Mouse (Mus musculus) limb, embryonic 15.5 days (tissue): Measurements from ENCODE around the gene 1700067K01Rik. TPM values are rescaled to one million over a fixed set of nuclear protein-coding genes. Genes with fewer than 3 reads are reported as not detected.

ENCODE experiments used
- ATAC-seq: fragments of 200-750 bp; cut with Nextera tagmentation; 2 replicates; pipeline ENCODE4 v1.8.0; 2017; ENCODE audit warnings: low read depth, moderate TSS enrichment; ENCODE audit not compliant: insufficient number of reproducible peaks, low FRiP score, low TSS enrichment
- H3K27ac ChIP-seq: fragments of 300-500 bp; sonication (generic); 2 replicates; pipeline ENCODE4 v1.5.1; 2015; ENCODE audit warnings: moderate library complexity, mild to moderate bottlenecking, inconsistent platforms
- H3K27me3 ChIP-seq: fragments of 300-500 bp; sonication (generic); 2 replicates; pipeline ENCODE4 v1.6.1; 2015; ENCODE audit warnings: inconsistent platforms
- H3K36me3 ChIP-seq: fragments of 300-500 bp; sonication (generic); 2 replicates; pipeline ENCODE4 v1.6.1; 2015; ENCODE audit warnings: inconsistent platforms
- H3K4me1 ChIP-seq: fragments of 300-500 bp; sonication (generic); 2 replicates; pipeline ENCODE4 v1.6.1; 2015; ENCODE audit warnings: inconsistent platforms
- H3K4me2 ChIP-seq: fragments of 300-500 bp; sonication (generic); 2 replicates; pipeline ENCODE4 v1.6.1; 2015; ENCODE audit warnings: mild to moderate bottlenecking, inconsistent platforms
- H3K4me3 ChIP-seq: fragments of 300-500 bp; sonication (generic); 2 replicates; pipeline ENCODE4 v1.5.1; 2015; ENCODE audit warnings: mild to moderate bottlenecking, inconsistent platforms
- H3K9ac ChIP-seq: fragments of 300-500 bp; sonication (generic); 2 replicates; pipeline ENCODE4 v1.6.1; 2015; ENCODE audit warnings: inconsistent platforms
- H3K9me3 ChIP-seq: fragments of 300-500 bp; sonication (generic); 2 replicates; pipeline ENCODE4 v1.6.1; 2016; ENCODE audit warnings: inconsistent platforms
- WGBS: fragments of 180-500 bp; shearing (Covaris S2); methylation state at CpG from one replicate; pipeline ENCODE4 v1.1.7; 2015; 5-methylcytosine and 5-hydroxymethylcytosine counted together
- polyA plus RNA-seq: library from polyadenylated mRNA; unstranded; fragments of >200 nt; fragmentation: Nextera tagmentation; extraction: Ambion mirVana; gene quantifications from 2 replicates; pipeline ENCODE4 v1.2.1, GENCODE M21; 2015

1700067K01Rik gene
- polyA plus RNA-seq, 1 experiment from 2014 or later, result 1.00 TPM

- peak within 1 kb of the TSS; percentile 19; the same call in 1 of the 2 replicates for H3K4me2 ChIP-seq
Observed at GRCm38 (mm10) chr8:84021096-84021495, 19.8 kb downstream of the 1700067K01Rik start, which contains the start of gene Palm3. Gene Palm3, plus strand, starts transcription at chr8:84021471.

GRCm38 (mm10) chr8:84021569-84021968 lies 20.3 kb downstream of the 1700067K01Rik start:
- Histone ChIP-seq H3K4me3 (no peak overlapping the region; the same call in 1 of the 2 replicates), H3K4me1 (peaks cover 28% of the 10 kb centered on the region), H3K27ac (no peak overlapping the region), H3K9me3 (no peaks in the 10 kb centered on the region), H3K4me2 (peak overlapping the region; percentile 19; the same call in 1 of the 2 replicates), H3K27me3 (peaks cover 28% of the 10 kb centered on the region), H3K36me3 (no peaks in the 10 kb centered on the region), H3K9ac (no peak overlapping the region)
- WGBS, result 48% methylated on average over 12 of the region's 12 CpGs
- no peak for ATAC-seq

More at GRCm38 (mm10) chr8:84021096-84021495, 19.8 kb downstream of the 1700067K01Rik start, which contains the start of gene Palm3:
- no peak within 1 kb of the TSS for H3K27ac ChIP-seq
- ATAC-seq, result no peak
- peaks cover 25% of the 10 kb centered on the region for H3K27me3 ChIP-seq
- peaks cover 23% of the 10 kb centered on the region for H3K4me1 ChIP-seq
- H3K9me3 ChIP-seq, result no peaks in the 10 kb centered on the region
- no peak within 1 kb of the TSS for H3K9ac ChIP-seq
- H3K36me3 ChIP-seq, result no peaks in the 10 kb centered on the region
- no peak within 1 kb of the TSS; the same call in 1 of the 2 replicates for H3K4me3 ChIP-seq
- WGBS, result 12% methylated on average over 16 of the region's 18 CpGs

- ATAC-seq, result no peak
- Histone ChIP-seq H3K4me3 (no peak overlapping the region), H3K9ac (no peak overlapping the region), H3K4me1 (peaks cover 36% of the 10 kb centered on the region), H3K4me2 (no peak overlapping the region), H3K9me3 (no peaks in the 10 kb centered on the region), H3K36me3 (no peaks in the 10 kb centered on the region), H3K27me3 (peaks cover 43% of the 10 kb centered on the region), H3K27ac (no peak overlapping the region)
- 14% methylated on average over 5 of the region's 5 CpGs for WGBS
Observed at GRCm38 (mm10) chr8:84023085-84023484, 21.8 kb downstream of the 1700067K01Rik start.

GRCm38 (mm10) chr8:84023631-84024030 lies 22.3 kb downstream of the 1700067K01Rik start:
- Histone ChIP-seq H3K4me2 (no peak overlapping the region), H3K9ac (no peak overlapping the region), H3K4me1 (peaks cover 36% of the 10 kb centered on the region), H3K27ac (no peak overlapping the region), H3K27me3 (peaks cover 47% of the 10 kb centered on the region), H3K4me3 (no peak overlapping the region), H3K9me3 (no peaks in the 10 kb centered on the region), H3K36me3 (no peaks in the 10 kb centered on the region)
- no peak for ATAC-seq
- WGBS, result 54% methylated on average over 1 of the region's 1 CpGs

- 20% methylated on average over 10 of the region's 10 CpGs for WGBS
- H3K27me3 ChIP-seq, result peaks cover 50% of the 10 kb centered on the region
Observed at GRCm38 (mm10) chr8:84024171-84024570, 22.9 kb downstream of the 1700067K01Rik start.

GRCm38 (mm10) chr8:84025863-84026262 lies 24.6 kb downstream of the 1700067K01Rik start:
- Histone ChIP-seq H3K9ac (peak overlapping the region; percentile 31; the same call in 1 of the 2 replicates), H3K9me3 (no peaks in the 10 kb centered on the region), H3K27me3 (peaks cover 42% of the 10 kb centered on the region), H3K4me1 (peaks cover 36% of the 10 kb centered on the region), H3K4me3 (peak overlapping the region; percentile 49), H3K27ac (no peak overlapping the region), H3K36me3 (no peaks in the 10 kb centered on the region), H3K4me2 (peak overlapping the region; percentile 90)
- ATAC-seq, result peak; percentile 66
- under 1% methylated on average over 40 of the region's 41 CpGs for WGBS

More at GRCm38 (mm10) chr8:84024171-84024570, 22.9 kb downstream of the 1700067K01Rik start:
- no peak overlapping the region for H3K4me3 ChIP-seq
- no peak overlapping the region for H3K9ac ChIP-seq
- no peaks in the 10 kb centered on the region for H3K9me3 ChIP-seq
- H3K4me2 ChIP-seq, result no peak overlapping the region
- no peak for ATAC-seq
- peaks cover 36% of the 10 kb centered on the region for H3K4me1 ChIP-seq
- H3K36me3 ChIP-seq, result no peaks in the 10 kb centered on the region
- H3K27ac ChIP-seq, result no peak overlapping the region

- Histone ChIP-seq H3K27me3 (peaks cover 31% of the 10 kb centered on the region), H3K27ac (no peak overlapping the region), H3K9ac (no peak overlapping the region), H3K4me1 (peaks cover 27% of the 10 kb centered on the region), H3K9me3 (no peaks in the 10 kb centered on the region), H3K4me3 (no peak overlapping the region), H3K4me2 (no peak overlapping the region), H3K36me3 (no peaks in the 10 kb centered on the region)
- no peak for ATAC-seq
- 13% methylated on average over 10 of the region's 10 CpGs for WGBS
Observed at GRCm38 (mm10) chr8:84027449-84027848, 26.1 kb downstream of the 1700067K01Rik start.

- H3K9ac ChIP-seq, result no peak overlapping the region
- no peak for ATAC-seq
- no peak overlapping the region for H3K4me2 ChIP-seq
- H3K27ac ChIP-seq, result no peak overlapping the region
- no peaks in the 10 kb centered on the region for H3K36me3 ChIP-seq
- peaks cover 33% of the 10 kb centered on the region for H3K27me3 ChIP-seq
- H3K4me1 ChIP-seq, result peaks cover 19% of the 10 kb centered on the region
- no peaks in the 10 kb centered on the region for H3K9me3 ChIP-seq
- H3K4me3 ChIP-seq, result no peak overlapping the region
- 83% methylated on average over 5 of the region's 5 CpGs for WGBS
Observed at GRCm38 (mm10) chr8:84029272-84029671, 28.0 kb downstream of the 1700067K01Rik start.

- 70% methylated on average over 4 of the region's 4 CpGs for WGBS
- Histone ChIP-seq H3K9me3 (no peaks in the 10 kb centered on the region), H3K4me1 (no peaks in the 10 kb centered on the region), H3K4me3 (no peak overlapping the region), H3K36me3 (no peaks in the 10 kb centered on the region), H3K4me2 (no peak overlapping the region), H3K27ac (no peak overlapping the region), H3K9ac (no peak overlapping the region), H3K27me3 (peaks cover 19% of the 10 kb centered on the region; the same call in 1 of the 2 replicates)
- no peak for ATAC-seq
Observed at GRCm38 (mm10) chr8:84032777-84033176, 31.5 kb downstream of the 1700067K01Rik start.

GRCm38 (mm10) chr8:84038015-84038414 lies 36.7 kb downstream of the 1700067K01Rik start:
- ATAC-seq, result no peak
- 69% methylated on average over 5 of the region's 5 CpGs for WGBS

GRCm38 (mm10) chr8:84039050-84039449 lies 37.7 kb downstream of the 1700067K01Rik start:
- H3K4me1 ChIP-seq, result peaks cover 13% of the 10 kb centered on the region
- H3K9ac ChIP-seq, result no peak overlapping the region
- no peak overlapping the region for H3K27ac ChIP-seq
- H3K9me3 ChIP-seq, result no peaks in the 10 kb centered on the region
- 1% methylated on average over 5 of the region's 5 CpGs for WGBS
- H3K36me3 ChIP-seq, result no peaks in the 10 kb centered on the region
- no peak overlapping the region for H3K4me2 ChIP-seq
- ATAC-seq, result no peak
- peaks cover 60% of the 10 kb centered on the region for H3K27me3 ChIP-seq
- no peak overlapping the region for H3K4me3 ChIP-seq

More at GRCm38 (mm10) chr8:84038015-84038414, 36.7 kb downstream of the 1700067K01Rik start:
- Histone ChIP-seq H3K27ac (no peak overlapping the region), H3K9ac (no peak overlapping the region), H3K4me3 (no peak overlapping the region), H3K27me3 (peaks cover 50% of the 10 kb centered on the region), H3K4me1 (peaks cover 13% of the 10 kb centered on the region), H3K36me3 (no peaks in the 10 kb centered on the region), H3K9me3 (no peaks in the 10 kb centered on the region), H3K4me2 (no peak overlapping the region)

- H3K27me3 ChIP-seq, result peaks cover 71% of the 10 kb centered on the region
- no peaks in the 10 kb centered on the region for H3K36me3 ChIP-seq
Observed at GRCm38 (mm10) chr8:84042066-84042947, 41.0 kb downstream of the 1700067K01Rik start, which contains the start of gene Il27ra. Gene Il27ra, minus strand, starts transcription at chr8:84042589.

More at GRCm38 (mm10) chr8:84042066-84042947, 41.0 kb downstream of the 1700067K01Rik start, which contains the start of gene Il27ra:
- WGBS, result 3% methylated on average over 40 of the region's 40 CpGs
- H3K27ac ChIP-seq, result no peak within 1 kb of the TSS
- 0 out of 2 replicates have a peak within 1 kb of the TSS, but pooled peaks have one; percentile 2 for H3K9ac ChIP-seq
- no peaks in the 10 kb centered on the region for H3K9me3 ChIP-seq
- H3K4me3 ChIP-seq, result peak within 1 kb of the TSS; percentile 40
- peak within 1 kb of the TSS; percentile 77 for H3K4me2 ChIP-seq
- ATAC-seq, result peak; percentile 16; the same call in 1 of the 2 replicates
- H3K4me1 ChIP-seq, result peaks cover 18% of the 10 kb centered on the region
